In the genomic region with DNA sequence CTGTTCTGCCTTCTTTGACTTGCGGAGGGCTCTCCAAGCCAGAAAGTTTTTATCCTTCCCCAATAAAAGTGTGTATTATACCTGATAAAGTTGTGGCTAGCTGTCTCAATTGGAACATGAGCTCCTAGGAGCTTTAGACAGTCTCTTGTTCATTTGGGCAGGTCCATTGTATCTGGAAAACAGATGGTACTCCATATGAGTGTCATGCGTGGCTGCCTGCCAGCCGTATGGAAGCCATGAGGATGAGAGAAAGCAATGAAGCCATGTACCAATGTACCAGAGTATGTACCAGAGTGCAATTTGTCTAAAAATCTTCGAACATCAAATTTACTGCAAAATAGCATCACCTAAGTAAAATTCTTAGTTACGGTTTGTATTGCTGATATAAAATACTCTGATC, we compare ENCODE assay signal across 17 mouse cellular contexts.
DNase-seq lines count a peak whose midpoint lies in the region; ATAC-seq and TF ChIP-seq lines count a peak whose summit lies in the region.
"Had no signal": no experiment of that assay in that cellular context is flagged by ENCODE, and none has a peak within 500 bp of the region (broad histone marks: within the 10 kb centered on the region; RNA-seq: fewer than 3 reads in every experiment).

No protein-coding gene starts in this region.

- H3K4me2 ChIP-seq in hindbrain, postnatal 0 days (ENCODE audit: low read depth, low read length): no peak overlapping the region
- no peak overlapping the region for H3K4me2 ChIP-seq in hindbrain, embryonic 11.5 days (replicated peaks; ENCODE audit: low read depth, low read length)
- H3K4me2 ChIP-seq in midbrain, embryonic 11.5 days: no peak overlapping the region
- H3K4me2 ChIP-seq: embryonic facial prominence, embryonic 15.5 days; neural tube, embryonic 12.5 days had no signal

- peak; percentile 37 for DNase-seq in hindbrain, postnatal 0 days (ENCODE audit: low spot score)
- DNase-seq in hindbrain, embryonic 11.5 days (ENCODE audit: low spot score): no peak
- DNase-seq in cerebellum, adult 18-20 months: peak; percentile 63
- peak; percentile 40 to 82 for DNase-seq in layer of hippocampus, adult 18-20 months (ENCODE audit: low spot score in 2 of 2)
- peak; percentile 46 to 58 for DNase-seq in right cerebral cortex, postnatal 10 days (ENCODE audit: low spot score in 2 of 2)
- DNase-seq in thymus, postnatal 14 days: no peak
- no peak for DNase-seq in midbrain, embryonic 11.5 days (ENCODE audit: low spot score, missing footprints)
- no peak for DNase-seq in heart, adult 18-20 months
- DNase-seq: adrenal gland, postnatal 25 days; heart, postnatal 14 days; kidney, adult 8-10 months; lung, adult 2 months; thymus, adult 2 months had no signal

- H3K4me1 ChIP-seq in hindbrain, postnatal 0 days (ENCODE audit: insufficient read depth, low read length): no peaks in the 10 kb centered on the region
- H3K4me1 ChIP-seq in hindbrain, embryonic 11.5 days (replicated peaks; ENCODE audit: control insufficient read depth, insufficient read depth, low read length): no peaks in the 10 kb centered on the region
- H3K4me1 ChIP-seq in midbrain, embryonic 11.5 days (ENCODE audit: control insufficient read depth, insufficient read depth, low read length): no peaks in the 10 kb centered on the region
- H3K4me1 ChIP-seq: embryonic facial prominence, embryonic 15.5 days; neural tube, embryonic 12.5 days had no signal

- WGBS in hindbrain, postnatal 0 days: 85% methylated on average over 5 of the region's 5 CpGs
- 86% methylated on average over 5 of the region's 5 CpGs for WGBS in hindbrain, embryonic 11.5 days
- WGBS in midbrain, embryonic 11.5 days: 88% methylated on average over 5 of the region's 5 CpGs

- no peaks in the 10 kb centered on the region for H3K36me3 ChIP-seq in hindbrain, postnatal 0 days (ENCODE audit: insufficient read depth, low read length)
- H3K36me3 ChIP-seq in hindbrain, embryonic 11.5 days (ENCODE audit: control insufficient read depth, insufficient read depth, low read length): no peaks in the 10 kb centered on the region
- H3K36me3 ChIP-seq in midbrain, embryonic 11.5 days (ENCODE audit: control insufficient read depth, insufficient read depth, low read length): no peaks in the 10 kb centered on the region
- H3K36me3 ChIP-seq: embryonic facial prominence, embryonic 15.5 days; neural tube, embryonic 12.5 days had no signal

- no peak overlapping the region for H3K9ac ChIP-seq in hindbrain, postnatal 0 days (replicated peaks; ENCODE audit: low read length)
- no peak overlapping the region for H3K9ac ChIP-seq in hindbrain, embryonic 11.5 days (ENCODE audit: low read depth, low read length)
- no peak overlapping the region for H3K9ac ChIP-seq in midbrain, embryonic 11.5 days (ENCODE audit: low read length)
- H3K9ac ChIP-seq: embryonic facial prominence, embryonic 15.5 days; neural tube, embryonic 12.5 days had no signal

- no peaks in the 10 kb centered on the region for H3K9me3 ChIP-seq in hindbrain, postnatal 0 days (ENCODE audit: low read length)
- H3K9me3 ChIP-seq in hindbrain, embryonic 11.5 days (ENCODE audit: control insufficient read depth, low read length): no peaks in the 10 kb centered on the region
- H3K9me3 ChIP-seq in midbrain, embryonic 11.5 days (ENCODE audit: control insufficient read depth, low read length): no peaks in the 10 kb centered on the region
- H3K9me3 ChIP-seq: embryonic facial prominence, embryonic 15.5 days; neural tube, embryonic 12.5 days had no signal

- H3K27me3 ChIP-seq in hindbrain, postnatal 0 days (ENCODE audit: insufficient read depth, low read length): no peaks in the 10 kb centered on the region
- no peaks in the 10 kb centered on the region for H3K27me3 ChIP-seq in hindbrain, embryonic 11.5 days (ENCODE audit: control insufficient read depth, insufficient read depth, low read length)
- H3K27me3 ChIP-seq in midbrain, embryonic 11.5 days (ENCODE audit: control insufficient read depth, insufficient read depth, low read length): no peaks in the 10 kb centered on the region
- H3K27me3 ChIP-seq: embryonic facial prominence, embryonic 15.5 days; neural tube, embryonic 12.5 days had no signal

- no peak overlapping the region for H3K27ac ChIP-seq in hindbrain, postnatal 0 days
- no peak overlapping the region for H3K27ac ChIP-seq in hindbrain, embryonic 11.5 days (ENCODE audit: low read depth, low read length)
- H3K27ac ChIP-seq in midbrain, embryonic 11.5 days (ENCODE audit: low read depth, low read length): no peak overlapping the region
- H3K27ac ChIP-seq: embryonic facial prominence, embryonic 15.5 days; neural tube, embryonic 12.5 days had no signal

- no peak for ATAC-seq in hindbrain, postnatal 0 days
- ATAC-seq in hindbrain, embryonic 11.5 days (ENCODE audit: low FRiP score): no peak
- no peak for ATAC-seq in midbrain, embryonic 11.5 days (ENCODE audit: low FRiP score)
- ATAC-seq: hindbrain, embryonic 16.5 days; midbrain, embryonic 16.5 days had no signal

- no peak for TF ChIP-seq CTCF in hindbrain, postnatal 0 days (IDR thresholded peaks at IDR 0.05; ENCODE audit: low read depth)

- H3K4me3 ChIP-seq in hindbrain, postnatal 0 days (ENCODE audit: low read length): no peak overlapping the region
- no peak overlapping the region for H3K4me3 ChIP-seq in hindbrain, embryonic 11.5 days (ENCODE audit: low read depth, low read length)
- no peak overlapping the region for H3K4me3 ChIP-seq in midbrain, embryonic 11.5 days (ENCODE audit: low read depth, low read length)
- H3K4me3 ChIP-seq: embryonic facial prominence, embryonic 15.5 days; neural tube, embryonic 12.5 days had no signal

Comparison
In these comparisons a context has a peak if more than half of its experiments do, and no peak if none do; other contexts are left out.
1. DNase-seq: peak in hindbrain, postnatal 0 days (single experiment), cerebellum, adult 18-20 months (2 of 2), layer of hippocampus, adult 18-20 months (2 of 2) and right cerebral cortex, postnatal 10 days (2 of 2); none in hindbrain, embryonic 11.5 days (single experiment), thymus, postnatal 14 days (single experiment), midbrain, embryonic 11.5 days (single experiment) and heart, adult 18-20 months (0 of 2).